Mouse (Mus musculus) urinary bladder, postnatal 36 days (tissue): ENCODE measurements around the gene Pkn2.

Source experiments
- DNase-seq, 2 experiments: peaks; one replicate each; pipeline ENCODE4 v3.0.0; 2022; ENCODE audit warnings: low spot score in 2 of 2, mixed read lengths in 1 of 2

Gene Pkn2

GRCm38 (mm10) chr3:142743973-142744898 is 137.6 kb downstream of the Pkn2 start:
- no peak for DNase-seq
